Mouse (Mus musculus) brain, embryonic 14.5 days (tissue): ENCODE data around the gene Lpcat2b.

Experiments
- CTCF ChIP-seq: fragments of 200-500 bp; IDR thresholded peaks from 2 replicates; pipeline ENCODE4 v1.5.1; 2012; ENCODE audit warnings: inconsistent platforms, mild to moderate bottlenecking, moderate library complexity, borderline replicate concordance; ENCODE audit not compliant: insufficient read depth, insufficient read length; ENCODE audit errors: extremely low read depth
- POLR2A ChIP-seq: fragments of 200-500 bp; IDR thresholded peaks from 2 replicates; pipeline ENCODE4 v1.6.1; 2012; ENCODE audit warnings: mild to moderate bottlenecking, inconsistent platforms, borderline replicate concordance; ENCODE audit not compliant: poor library complexity, insufficient read depth, insufficient read length, severe bottlenecking; ENCODE audit errors: extremely low read depth

- no peak for TF ChIP-seq CTCF
- no peak for TF ChIP-seq POLR2A
Measured at GRCm38 (mm10) chr5:107431249-107431648, at the start of gene Lpcat2b.
